In the genomic region with DNA sequence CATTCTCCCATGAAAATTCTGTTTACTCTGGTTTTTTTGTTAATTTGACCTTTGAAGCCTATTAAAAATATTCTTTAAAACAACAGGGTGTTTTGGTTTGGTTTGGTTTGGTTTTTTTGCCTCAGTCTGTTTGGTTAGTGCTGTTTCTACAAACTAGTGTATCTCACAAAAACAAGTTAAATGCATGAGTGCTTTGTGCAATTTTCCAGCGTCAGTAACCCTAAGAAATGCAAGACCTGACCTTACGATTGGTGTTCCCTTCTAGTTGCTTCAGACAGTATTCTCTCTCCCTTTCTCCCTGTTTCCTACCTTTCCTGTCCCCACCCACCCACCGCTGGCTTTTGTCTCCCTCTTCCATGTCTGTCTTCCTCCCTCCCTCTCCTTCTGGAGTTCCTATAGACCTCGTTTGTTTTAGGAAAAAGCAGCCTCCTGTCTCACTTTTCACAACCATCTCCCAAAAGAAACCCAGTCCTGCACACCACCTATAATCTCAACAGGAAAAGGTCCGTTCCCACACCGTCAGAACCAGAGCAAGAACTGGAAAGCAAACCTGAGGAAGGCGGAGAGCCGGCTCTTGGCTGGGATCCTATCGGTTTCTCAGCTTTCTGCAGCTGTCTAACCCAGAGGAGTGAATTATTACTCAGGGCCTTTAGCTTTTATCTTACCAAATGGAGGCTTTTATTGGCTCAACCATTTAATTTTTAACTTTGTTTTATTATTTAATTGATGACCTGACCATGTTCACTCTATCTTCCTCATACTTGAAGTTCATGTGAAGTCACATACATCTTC, we compare ENCODE assay signal across 14 mouse cellular contexts. TPM values are rescaled to one million over a fixed set of nuclear protein-coding genes. Genes with fewer than 3 reads are reported as not detected.
DNase-seq lines count a peak whose midpoint lies in the region; ATAC-seq and TF ChIP-seq lines count a peak whose summit lies in the region.
"Had no signal": no experiment of that assay in that cellular context is flagged by ENCODE, and none has a peak within 500 bp of the region (broad histone marks: within the 10 kb centered on the region; RNA-seq: fewer than 3 reads in every experiment).

A gene (minus strand): TSS at position 634 of the 792 bp plus-strand sequence.

- peak; percentile 71 for ATAC-seq in intestine, postnatal 0 days
- ATAC-seq in liver, embryonic 11.5 days (replicated peaks; ENCODE audit: low FRiP score): no peak
- ATAC-seq: midbrain, embryonic 15.5 days had no signal

- H3K27me3 ChIP-seq in intestine, postnatal 0 days (replicated peaks; ENCODE audit: control insufficient read depth, insufficient read depth, low read length): no peaks in the 10 kb centered on the region
- no peaks in the 10 kb centered on the region for H3K27me3 ChIP-seq in liver, embryonic 11.5 days (replicated peaks; ENCODE audit: control insufficient read depth, insufficient read depth, low read length)
- no peaks in the 10 kb centered on the region for H3K27me3 ChIP-seq in midbrain, embryonic 10.5 days (ENCODE audit: low read depth, poor library complexity, severe bottlenecking)
- H3K27me3 ChIP-seq: embryonic facial prominence, embryonic 15.5 days; limb, embryonic 15.5 days; midbrain, embryonic 15.5 days had no signal

- H3K9ac ChIP-seq in intestine, postnatal 0 days (ENCODE audit: low read depth, low read length): peak within 1 kb of the TSS; percentile 49
- no peak within 1 kb of the TSS for H3K9ac ChIP-seq in liver, embryonic 11.5 days (ENCODE audit: low read depth, low read length)
- H3K9ac ChIP-seq: embryonic facial prominence, embryonic 15.5 days; limb, embryonic 15.5 days; midbrain, embryonic 15.5 days had no signal

- H3K27ac ChIP-seq in bone marrow, adult 2 months (ENCODE audit: control insufficient read depth, insufficient read depth, low read depth, low read length, poor library complexity): peak within 1 kb of the TSS; percentile 67
- H3K27ac ChIP-seq in intestine, postnatal 0 days (ENCODE audit: low read depth, low read length): peak within 1 kb of the TSS; percentile 92
- peak within 1 kb of the TSS; percentile 74 for H3K27ac ChIP-seq in liver, embryonic 11.5 days (ENCODE audit: low read depth, low read length)
- no peak within 1 kb of the TSS for H3K27ac ChIP-seq in midbrain, embryonic 10.5 days (replicated peaks)
- H3K27ac ChIP-seq: embryonic facial prominence, embryonic 15.5 days; limb, embryonic 15.5 days; midbrain, embryonic 15.5 days had no signal

- WGBS in bone marrow, adult 2 months: 56% methylated on average over 9 of the region's 9 CpGs
- WGBS in intestine, postnatal 0 days: 25% methylated on average over 9 of the region's 9 CpGs
- WGBS in liver, embryonic 11.5 days: 49% methylated on average over 9 of the region's 9 CpGs
- 74% methylated on average over 9 of the region's 9 CpGs for WGBS in midbrain, embryonic 10.5 days

- H3K4me2 ChIP-seq in intestine, postnatal 0 days (replicated peaks; ENCODE audit: low read depth): peak within 1 kb of the TSS; percentile 59
- H3K4me2 ChIP-seq in liver, embryonic 11.5 days: no peak within 1 kb of the TSS
- H3K4me2 ChIP-seq: embryonic facial prominence, embryonic 15.5 days; limb, embryonic 15.5 days; midbrain, embryonic 15.5 days had no signal

- no peak for TF ChIP-seq POLR2A in bone marrow, adult 2 months (IDR thresholded peaks at IDR 0.05; ENCODE audit: borderline replicate concordance, control insufficient read depth, low read depth, low read length)

- no peak for TF ChIP-seq CTCF in bone marrow, adult 2 months (IDR thresholded peaks at IDR 0.05; ENCODE audit: control insufficient read depth, insufficient read depth, low read length)
- TF ChIP-seq CTCF in intestine, postnatal 0 days (IDR thresholded peaks at IDR 0.05; ENCODE audit: low read depth): no peak

- H3K36me3 ChIP-seq in intestine, postnatal 0 days (ENCODE audit: control insufficient read depth, insufficient read depth): no peaks in the 10 kb centered on the region
- no peaks in the 10 kb centered on the region for H3K36me3 ChIP-seq in liver, embryonic 11.5 days (ENCODE audit: control insufficient read depth, insufficient read depth, low read length)
- no peaks in the 10 kb centered on the region for H3K36me3 ChIP-seq in midbrain, embryonic 10.5 days
- H3K36me3 ChIP-seq: embryonic facial prominence, embryonic 15.5 days; limb, embryonic 15.5 days; midbrain, embryonic 15.5 days had no signal

- no peaks in the 10 kb centered on the region for H3K9me3 ChIP-seq in intestine, postnatal 0 days (ENCODE audit: control insufficient read depth)
- H3K9me3 ChIP-seq in liver, embryonic 11.5 days (ENCODE audit: control insufficient read depth, low read length): no peaks in the 10 kb centered on the region
- H3K9me3 ChIP-seq in midbrain, embryonic 10.5 days (replicated peaks): no peaks in the 10 kb centered on the region
- H3K9me3 ChIP-seq: embryonic facial prominence, embryonic 15.5 days; limb, embryonic 15.5 days; midbrain, embryonic 15.5 days had no signal

- peaks cover 2% of the 10 kb centered on the region; the same call in 1 of the 2 replicates for H3K4me1 ChIP-seq in bone marrow, adult 2 months (ENCODE audit: control insufficient read depth, insufficient read depth, low read length)
- H3K4me1 ChIP-seq in intestine, postnatal 0 days (replicated peaks; ENCODE audit: control insufficient read depth, insufficient read depth, low read length): peaks cover 11% of the 10 kb centered on the region; the same call in 1 of the 2 replicates
- peaks cover 36% of the 10 kb centered on the region for H3K4me1 ChIP-seq in liver, embryonic 11.5 days (replicated peaks; ENCODE audit: control insufficient read depth, insufficient read depth, low read length)
- H3K4me1 ChIP-seq in midbrain, embryonic 10.5 days: peaks cover 17% of the 10 kb centered on the region
- H3K4me1 ChIP-seq: embryonic facial prominence, embryonic 15.5 days; limb, embryonic 15.5 days; midbrain, embryonic 15.5 days had no signal

- peak; percentile 22 to 44 for DNase-seq in adrenal gland, postnatal 36 days
- no peak for DNase-seq in adrenal gland, postnatal 4 days (ENCODE audit: low spot score in 2 of 2)
- no peak for DNase-seq in liver, embryonic 11.5 days (ENCODE audit: low spot score)
- no peak for DNase-seq in midbrain, embryonic 10.5 days (ENCODE audit: low spot score)
- no peak for DNase-seq in embryo, embryonic 10 days (ENCODE audit: low spot score)
- no peak for DNase-seq in right cerebral cortex, postnatal 25 days
- DNase-seq: cerebellum, postnatal 14 days had no signal

- no peak within 1 kb of the TSS for H3K4me3 ChIP-seq in bone marrow, adult 2 months (replicated peaks; ENCODE audit: control insufficient read depth, low read depth, low read length)
- peak within 1 kb of the TSS; percentile 32 for H3K4me3 ChIP-seq in intestine, postnatal 0 days (ENCODE audit: low read depth, low read length)
- H3K4me3 ChIP-seq in liver, embryonic 11.5 days (ENCODE audit: low read depth, low read length): no peak within 1 kb of the TSS
- H3K4me3 ChIP-seq in midbrain, embryonic 10.5 days: no peak within 1 kb of the TSS
- H3K4me3 ChIP-seq: embryonic facial prominence, embryonic 15.5 days; limb, embryonic 15.5 days; midbrain, embryonic 15.5 days had no signal

RNA-seq across cellular contexts. Expression of the gene that starts here (rescaled TPM):
- total RNA-seq in adrenal gland, postnatal 36 days (2021): under 1 TPM in 1 of 2 experiments, not detected in 1; 0.23 TPM
- 1 to 10 TPM; 1.4 to 1.8 TPM for total RNA-seq in adrenal gland, postnatal 4 days (2021)
- not detected in 2 replicates for polyA plus RNA-seq in bone marrow, adult 2 months (2011; ENCODE audit: insufficient read depth, insufficient read length, low replicate concordance, missing spikeins)
- 31.3 and 39.0 TPM in 2 replicates for polyA plus RNA-seq in intestine, postnatal 0 days (2015; fragmentation: Nextera tagmentation; extraction: Ambion mirVana)
- 0.06 TPM in 1 of 2 replicates, not detected in the other for polyA plus RNA-seq in liver, embryonic 11.5 days (2014; fragmentation: Nextera tagmentation; extraction: Ambion mirVana)
- not detected in 2 replicates for polyA plus RNA-seq in midbrain, embryonic 10.5 days (2016; fragmentation: Nextera tagmentation; extraction: Ambion mirVana)
- total RNA-seq: layer of hippocampus, postnatal 25 days had no signal
- polyA plus RNA-seq: embryonic facial prominence, embryonic 15.5 days; hindbrain, embryonic 11.5 days; limb, embryonic 15.5 days; midbrain, embryonic 15.5 days had no signal

Comparison
In these comparisons a context has a peak if more than half of its experiments do, and no peak if none do; other contexts are left out.
1. RNA of the gene that starts here (polyA plus RNA-seq): 31.3 to 39.0 TPM in intestine, postnatal 0 days; 0.06 TPM in liver, embryonic 11.5 days, not detected in midbrain, embryonic 10.5 days and not detected in bone marrow, adult 2 months; every median in the first group is over 10 times any median in the second.
2. Peak in DNase-seq in adrenal gland, postnatal 36 days; RNA of the gene not detected or under 1 TPM.